Mouse (Mus musculus): ENCODE measurements at regions not wholly inside any gene's neighbourhood (a gene's known extent, or its start where the extent isn't known, plus 50 kb on each side); places are given as distances from the start of the nearest gene placed in this dataset.

GRCm38 (mm10) chr2:148506966-148507365 lies 63.6 kb upstream of the Cd93 start:
- TF ChIP-seq POLR2A (IDR thresholded peaks at IDR 0.05; ENCODE audit: insufficient read length, low read depth) (no peak), TCF12 (IDR thresholded peaks at IDR 0.05; ENCODE audit: insufficient read depth, poor library complexity, severe bottlenecking) (no peak), E2F4 (IDR thresholded peaks at IDR 0.05; ENCODE audit: insufficient read depth) (no peak)

All from myocyte (in vitro differentiated cells).